Mouse (Mus musculus): ENCODE measurements around the gene Snn.

Gene Snn

DNA sequence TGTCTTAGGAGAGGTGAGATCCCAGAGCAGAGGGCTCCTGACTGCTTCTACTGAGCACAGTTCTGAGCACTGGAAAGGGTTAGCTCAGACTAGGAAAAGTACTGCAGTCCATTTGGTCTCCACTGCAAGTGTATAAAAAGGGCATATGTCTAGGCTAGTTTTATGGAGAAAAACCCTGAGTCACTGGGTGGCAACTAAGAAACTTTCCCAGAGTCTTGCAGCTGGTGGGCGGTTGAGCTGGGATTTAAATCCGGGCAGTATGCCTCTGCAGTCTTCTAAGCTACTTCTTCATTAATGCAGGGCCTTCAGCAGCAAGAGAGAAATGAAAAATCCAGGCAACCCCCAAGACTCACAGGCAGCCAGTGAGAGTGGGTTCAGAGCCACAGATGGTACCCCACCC is 10.5 kb upstream of the Snn start:
- no peak for DNase-seq

DNA sequence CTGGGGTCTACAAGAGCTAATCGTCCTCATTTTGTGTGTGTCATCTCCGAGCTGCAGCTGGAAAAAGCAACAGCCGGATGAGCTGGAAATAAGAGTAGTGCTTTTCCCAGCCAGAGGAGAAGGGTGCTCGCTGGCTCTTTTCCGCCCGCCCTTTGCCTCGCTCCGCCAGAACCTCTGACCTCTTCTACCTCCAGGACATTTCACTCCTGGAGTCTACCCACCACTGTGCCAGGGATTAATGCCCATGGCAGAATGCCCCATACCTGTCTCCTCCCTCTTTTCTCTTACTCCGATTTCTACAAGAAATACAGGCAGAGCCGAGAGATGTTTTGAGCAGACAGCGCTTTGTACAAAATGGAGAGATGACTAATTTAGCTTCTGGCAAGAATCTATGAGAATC is 9.6 kb upstream of the Snn start:
- DNase-seq = no peak

DNA sequence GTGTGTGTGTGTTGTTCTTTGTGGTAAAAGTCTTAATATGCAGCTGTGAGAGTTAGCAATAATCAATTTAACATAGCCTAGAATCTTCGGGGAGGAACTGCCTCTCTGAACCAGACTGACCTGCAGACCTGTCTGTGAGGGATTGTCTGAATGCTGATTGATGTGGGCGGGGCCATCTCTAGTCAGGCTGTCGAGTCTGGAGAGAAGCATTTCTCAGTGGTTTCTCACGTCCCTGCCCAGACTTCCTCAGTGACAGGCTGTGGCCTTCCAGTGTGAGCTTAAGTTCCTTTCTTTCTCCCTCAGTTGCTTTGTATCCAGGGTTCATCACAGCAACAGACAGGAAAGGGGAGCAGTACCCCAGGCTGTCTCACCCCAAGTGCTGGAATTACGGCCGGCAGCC is 6.3 kb upstream of the Snn start:
- DNase-seq = no peak

DNA sequence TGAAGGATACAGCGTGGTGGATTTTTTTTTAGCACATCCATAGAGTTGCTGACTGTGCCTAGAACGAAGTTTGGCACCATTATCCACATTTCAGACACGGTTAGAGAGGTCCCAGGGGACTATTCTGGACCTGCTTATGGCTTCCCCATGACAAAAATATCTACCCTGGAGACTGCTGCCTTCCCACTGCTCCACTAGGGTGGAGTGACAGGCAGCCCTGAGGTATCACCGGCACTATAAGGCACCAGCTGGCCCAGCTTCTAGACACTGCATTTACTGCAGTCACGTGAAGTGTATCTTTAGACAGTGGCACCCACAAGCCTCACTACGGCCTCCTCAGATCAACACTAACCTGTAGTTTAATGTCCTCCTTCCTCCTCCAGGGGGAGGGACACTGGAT is 5.9 kb upstream of the Snn start:
- no peak for DNase-seq

DNA sequence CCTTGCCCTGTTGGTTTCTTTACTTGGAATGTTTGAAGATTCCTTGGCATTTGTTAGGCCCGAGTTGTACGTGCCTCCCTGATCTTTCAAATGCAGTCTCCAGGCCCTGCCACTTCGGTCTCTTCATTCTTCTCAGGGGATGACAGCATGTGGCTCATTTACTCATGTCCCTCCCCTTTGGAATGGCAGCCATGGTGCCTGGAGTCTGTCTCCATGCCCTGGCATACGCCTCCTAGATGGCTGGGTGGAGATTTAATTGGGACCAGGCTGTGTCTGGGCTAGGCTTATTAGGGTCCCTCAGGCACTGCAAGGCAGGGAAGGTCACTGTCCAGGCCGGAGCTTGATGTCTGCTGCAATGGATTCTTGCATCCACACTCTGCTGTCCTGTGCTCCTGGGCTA is 4.8 kb upstream of the Snn start:
- DNase-seq = no peak

DNA sequence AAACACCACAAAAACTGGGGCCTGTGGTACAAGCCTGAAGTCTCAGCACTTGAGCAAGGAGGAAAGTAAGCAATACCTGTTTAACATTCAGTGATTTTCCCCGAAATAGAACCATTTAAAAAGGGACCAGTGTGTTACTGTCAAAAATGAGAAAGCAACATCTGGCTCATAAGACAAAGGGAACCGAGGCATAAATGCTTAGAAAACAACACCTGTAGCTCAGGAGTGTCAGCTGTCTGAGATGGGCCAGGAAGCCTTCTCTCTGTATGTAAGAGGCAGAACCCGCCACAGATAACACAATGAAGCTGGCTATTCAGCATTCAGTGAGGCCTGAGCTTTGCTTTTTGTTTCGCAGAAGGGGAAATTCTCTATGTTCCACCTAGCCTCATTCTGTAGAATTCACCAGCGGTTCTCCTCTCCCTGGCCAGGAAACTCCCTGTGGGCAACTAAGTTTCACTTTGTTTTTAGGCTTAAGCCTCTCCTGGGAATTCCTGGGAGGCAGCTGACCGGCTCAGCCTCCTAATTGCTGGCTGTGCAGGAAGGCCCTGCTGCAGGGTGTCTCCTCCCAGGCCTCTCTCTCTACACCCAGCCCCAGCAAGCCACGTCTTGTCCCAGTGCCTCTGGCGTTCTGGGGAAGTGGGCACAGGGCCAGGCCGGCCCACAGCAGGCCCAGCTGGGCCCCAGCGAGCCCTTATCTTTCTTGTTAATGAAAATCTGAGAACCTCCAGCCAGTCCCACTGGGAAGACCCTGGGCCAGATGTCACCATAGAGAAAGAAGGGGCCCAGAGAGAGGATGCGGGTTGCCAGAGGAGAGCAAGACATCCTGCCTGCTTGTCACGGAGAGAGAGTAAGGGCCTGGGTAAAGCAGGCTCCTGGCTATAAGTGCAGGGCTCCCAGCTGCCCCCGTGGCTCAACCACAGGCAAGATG is 2.3 kb downstream of the Snn start:
- no peak for DNase-seq

DNA sequence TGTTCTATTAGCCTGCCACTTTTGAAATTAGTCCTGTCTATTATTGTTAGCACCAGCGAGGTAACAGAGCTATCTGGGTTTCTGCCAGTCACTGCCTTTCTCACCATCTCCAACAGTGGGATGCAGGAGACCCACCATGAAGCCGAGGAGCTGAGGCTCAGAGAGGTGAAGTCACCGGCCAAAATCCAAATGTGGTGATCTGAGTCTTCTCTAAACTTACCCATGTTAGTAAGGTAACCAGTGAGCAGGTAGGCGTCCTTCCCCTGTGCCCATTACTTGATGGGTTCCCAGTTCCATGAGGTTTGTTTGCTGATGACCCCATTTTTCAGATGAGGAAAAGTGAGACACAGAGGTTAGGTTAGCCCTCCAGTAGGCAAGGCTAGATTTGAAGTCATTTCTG is 3.6 kb downstream of the Snn start:
- DNase-seq = no peak

DNA sequence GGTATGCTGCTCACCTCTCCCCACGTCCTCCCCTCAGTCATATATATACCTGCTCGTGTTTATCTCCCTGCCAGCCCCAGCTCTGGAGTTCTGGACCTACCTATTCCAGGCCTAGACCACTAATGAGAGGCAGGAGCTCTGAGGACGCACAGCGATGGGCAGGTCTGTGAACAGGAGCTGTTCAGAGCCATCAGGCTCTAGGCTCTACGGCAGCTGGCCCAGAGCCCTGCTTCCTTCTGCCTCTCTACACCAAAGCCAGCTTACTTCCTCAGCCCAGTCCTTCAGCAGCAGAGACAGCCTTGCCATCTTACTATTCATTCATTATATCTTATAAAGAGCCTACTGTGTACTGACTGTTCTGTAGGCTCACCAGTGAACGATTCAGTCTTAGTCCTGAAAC is 4.0 kb downstream of the Snn start:
- DNase-seq = no peak

DNA sequence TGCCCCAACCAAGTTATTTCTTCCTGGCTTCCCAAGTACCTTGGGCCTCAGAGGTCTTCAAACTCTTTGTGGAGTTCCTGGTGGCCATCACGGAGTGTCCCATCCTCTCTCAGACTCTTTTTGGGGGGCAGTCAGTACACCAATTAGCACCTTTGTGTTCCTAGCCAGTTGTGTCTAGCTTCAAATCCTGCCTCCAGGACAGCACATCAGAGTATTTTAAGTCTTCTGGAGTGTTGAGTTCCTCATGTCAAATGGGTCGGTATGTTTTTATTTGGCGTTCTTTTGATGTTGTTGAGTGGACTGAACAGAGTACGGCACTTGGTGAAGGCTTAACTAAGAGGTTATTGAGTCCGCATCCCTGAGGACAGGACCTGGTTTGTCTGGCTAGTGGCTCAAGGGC is 4.7 kb downstream of the Snn start:
- DNase-seq = no peak

DNA sequence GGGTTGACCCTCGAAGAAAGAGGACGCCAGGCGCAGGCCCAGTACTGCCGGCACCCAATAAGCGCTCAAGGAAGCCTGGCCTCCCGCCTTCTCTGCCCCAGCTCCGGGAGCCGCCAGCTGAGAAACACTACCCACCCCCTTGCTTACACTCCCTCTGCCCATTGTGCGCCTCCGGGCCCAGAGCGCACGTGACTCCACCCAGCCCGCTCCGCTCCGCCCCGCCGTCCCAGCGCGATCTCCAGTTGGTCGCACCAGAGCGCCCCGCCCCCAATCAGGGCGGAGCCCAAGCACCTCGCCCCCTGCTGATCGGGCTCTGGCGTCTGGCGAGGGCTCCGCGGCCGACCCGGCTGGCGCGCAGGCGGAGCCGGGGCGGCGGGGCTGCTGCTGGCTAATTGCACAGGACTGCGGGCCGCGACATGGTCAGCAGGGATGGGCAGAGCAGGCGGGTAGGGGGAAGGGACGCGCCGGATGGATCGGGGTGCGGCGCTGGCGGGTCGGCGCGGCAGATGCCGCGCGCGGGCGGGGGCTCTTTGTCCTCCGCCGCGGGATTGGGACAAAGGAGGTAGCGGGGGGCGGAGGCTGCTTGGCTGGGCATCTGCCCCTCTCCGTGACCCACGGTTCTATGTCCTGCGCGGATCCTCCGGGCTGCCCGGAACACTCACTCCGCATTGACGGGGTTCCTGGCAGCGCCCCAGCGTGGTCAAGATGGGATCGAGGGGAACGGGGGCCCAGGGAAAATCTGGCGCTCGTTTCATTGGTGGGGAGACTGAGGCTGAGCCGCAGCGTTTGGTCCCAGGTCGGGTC is 5.5 kb downstream of the Snn start, which contains the start of gene Litaf:
Gene Litaf, minus strand, starts transcription at position 129 of the 804 bp plus-strand sequence.
- peak; percentile 98 for DNase-seq

DNA sequence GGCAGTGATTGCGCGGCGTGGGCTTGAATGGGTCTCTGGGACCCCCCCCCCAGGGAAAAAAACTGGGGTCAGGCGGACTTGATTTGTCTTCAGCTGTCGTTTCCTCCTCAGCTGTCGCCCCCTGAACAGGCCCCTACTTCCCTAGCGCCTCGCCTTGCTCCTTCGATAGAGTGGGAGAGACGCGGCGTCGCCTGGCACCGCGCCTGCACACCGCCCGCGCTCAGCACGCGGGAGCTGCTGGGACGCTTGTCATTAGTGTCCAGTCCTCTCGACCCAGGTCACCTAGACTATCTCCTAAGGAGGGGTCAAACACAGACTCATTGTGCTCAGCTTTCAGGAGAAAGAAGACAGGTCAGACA is 6.1 kb downstream of the Snn start:
- DNase-seq = peak; percentile 68

DNA sequence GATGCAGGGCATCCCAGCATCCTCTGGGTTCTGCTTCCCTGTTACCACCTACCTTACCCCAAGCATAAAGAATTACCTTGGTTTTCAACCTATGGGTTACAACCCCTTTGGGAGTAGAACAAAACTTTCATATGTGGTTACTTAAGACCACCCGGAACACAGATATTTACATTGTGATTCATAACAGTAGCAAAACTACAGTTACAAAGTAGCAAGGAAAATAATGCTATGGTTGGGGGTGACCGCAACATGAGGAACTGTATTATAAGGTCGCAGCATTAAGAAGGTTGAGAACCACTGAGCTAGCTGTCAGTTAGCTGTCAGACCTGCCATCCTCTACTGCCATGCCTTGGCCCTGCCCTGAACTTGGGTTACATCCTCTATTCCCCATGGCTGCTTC is 7.9 kb downstream of the Snn start:
- DNase-seq = no peak

DNA sequence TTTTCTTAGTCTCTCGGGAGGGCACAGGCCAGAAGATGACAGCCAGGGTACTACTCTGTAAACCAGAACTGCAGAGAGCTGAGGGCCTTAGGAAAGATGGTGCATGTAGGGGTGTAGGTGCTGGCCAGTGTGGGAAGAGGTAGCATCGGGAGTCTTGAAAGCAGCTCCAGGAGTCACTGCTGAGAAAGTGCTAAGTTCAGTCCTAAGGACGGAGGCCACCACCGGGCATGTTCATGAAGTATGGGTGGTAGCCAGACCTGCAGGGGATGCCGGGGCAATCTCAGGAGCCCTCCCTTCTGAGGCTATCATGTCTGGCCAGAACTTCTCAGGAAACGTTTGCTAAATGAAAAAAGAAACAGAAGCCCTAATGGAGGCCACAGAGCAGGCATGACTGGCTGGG is 8.5 kb downstream of the Snn start:
- DNase-seq = no peak

DNA sequence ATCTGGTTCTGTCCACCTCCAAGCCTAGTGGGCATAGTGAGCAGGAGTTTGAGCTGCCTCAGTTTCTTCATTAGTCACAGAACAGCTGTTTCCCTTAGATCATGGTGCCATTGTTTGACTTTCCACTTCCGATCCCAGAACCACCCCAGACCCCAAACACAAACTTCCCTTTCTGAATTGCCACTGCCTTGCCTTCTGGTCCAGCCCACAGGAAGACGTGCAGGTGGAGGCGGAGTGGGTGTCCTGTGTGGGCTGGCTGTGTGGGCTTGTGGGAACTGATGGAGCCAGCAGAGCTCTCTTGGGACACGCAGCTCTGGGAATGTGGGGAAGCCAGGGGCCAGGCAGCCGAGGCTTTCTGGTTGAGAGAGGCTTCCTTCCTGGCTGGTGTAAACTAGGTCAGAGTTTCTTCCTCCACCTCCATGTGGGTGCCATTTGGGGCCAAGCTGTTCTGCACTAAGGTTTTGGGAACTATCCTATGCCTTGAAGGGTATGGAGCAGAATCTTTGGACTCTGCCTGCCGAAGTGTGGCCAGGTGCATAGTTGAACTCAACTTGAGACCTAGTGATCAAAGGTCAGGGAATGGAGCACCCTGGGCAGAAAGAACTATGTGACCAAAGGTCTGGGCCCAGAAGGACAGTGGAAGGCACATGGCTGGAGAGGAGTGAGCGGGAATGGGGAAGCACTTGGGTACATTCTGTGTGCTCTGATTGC is 9.1 kb downstream of the Snn start:
- DNase-seq = no peak

DNA sequence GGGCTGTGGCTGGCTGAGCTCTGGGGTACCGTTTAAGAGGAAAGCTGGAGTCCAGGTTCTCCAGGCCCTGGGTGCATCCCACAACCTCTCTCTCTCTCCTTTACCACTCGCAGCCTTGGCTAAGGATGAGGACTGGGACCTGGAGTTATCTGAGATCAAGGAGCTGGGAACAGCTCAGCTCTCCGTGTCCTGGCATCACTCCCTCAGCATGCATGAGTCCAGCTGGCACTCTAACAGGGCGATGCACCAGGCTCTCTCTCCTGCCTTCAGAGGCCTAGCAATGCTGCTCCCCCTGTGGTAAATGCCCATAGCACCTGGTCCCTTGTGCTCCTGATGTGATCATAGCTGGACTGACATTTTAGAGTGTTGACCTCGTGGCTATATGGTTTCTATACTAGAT is 10.4 kb downstream of the Snn start:
- peak; percentile 85 for DNase-seq

DNA sequence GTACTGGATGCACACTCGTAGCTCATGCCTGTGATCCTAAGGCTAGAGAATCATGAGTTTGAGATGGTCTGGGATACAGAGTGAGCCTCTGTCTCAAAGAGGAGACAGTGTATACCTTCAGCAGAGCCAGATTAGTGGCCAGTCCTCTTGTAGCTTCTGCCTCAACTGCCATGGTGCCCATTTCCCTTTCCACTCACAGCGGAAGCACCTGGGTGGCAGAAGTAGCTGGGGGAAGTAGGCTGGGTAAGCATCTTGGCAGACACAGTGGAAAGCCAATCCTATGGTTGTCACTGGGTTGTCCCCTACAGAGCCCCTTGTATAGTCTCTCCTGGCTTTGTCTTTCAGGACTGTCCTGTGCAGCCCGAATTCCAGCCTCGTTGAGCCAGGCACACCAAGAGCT is 11.1 kb downstream of the Snn start:
- DNase-seq = no peak

DNA sequence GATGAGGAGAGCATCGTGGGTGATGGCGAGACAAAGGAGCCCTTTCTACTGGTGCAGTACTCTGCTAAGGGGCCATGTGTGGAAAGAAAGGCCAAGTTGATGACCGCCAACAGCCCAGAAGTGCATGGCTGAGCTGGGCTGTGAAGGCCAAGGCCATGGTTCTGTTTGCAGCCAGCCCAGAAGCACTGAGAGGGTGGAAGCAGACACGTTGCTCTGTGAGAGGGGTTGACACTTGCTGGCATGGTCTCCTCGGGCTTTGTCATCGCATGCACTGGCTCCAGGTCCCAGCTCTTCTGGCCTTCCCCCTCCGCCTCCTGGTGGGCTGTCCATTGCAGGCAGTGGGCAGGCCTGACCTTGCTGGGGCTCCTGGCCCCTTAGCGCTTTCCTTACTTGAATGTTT is 11.7 kb downstream of the Snn start:
- no peak for DNase-seq

DNA sequence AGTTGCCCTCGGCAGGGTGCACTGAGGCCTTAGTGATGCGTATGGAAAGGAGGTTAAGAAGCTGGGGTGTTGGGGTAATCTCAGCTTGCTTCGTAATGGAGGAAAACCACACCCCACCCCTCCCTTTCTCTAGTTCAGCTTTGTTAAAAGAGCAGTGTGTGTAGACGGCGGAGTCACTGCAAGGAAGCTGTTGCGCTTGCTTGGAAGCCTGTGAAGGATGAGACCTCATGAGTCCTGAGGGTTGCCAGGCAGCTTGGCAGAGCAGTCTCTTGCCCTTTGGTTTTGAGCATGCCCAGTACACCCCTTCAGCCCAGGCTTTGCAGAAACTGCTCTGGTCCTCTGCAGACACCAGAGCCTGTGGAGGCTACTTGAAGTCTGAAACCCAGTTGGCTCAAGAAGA is 12.3 kb downstream of the Snn start:
- peak; percentile 35 for DNase-seq

DNA sequence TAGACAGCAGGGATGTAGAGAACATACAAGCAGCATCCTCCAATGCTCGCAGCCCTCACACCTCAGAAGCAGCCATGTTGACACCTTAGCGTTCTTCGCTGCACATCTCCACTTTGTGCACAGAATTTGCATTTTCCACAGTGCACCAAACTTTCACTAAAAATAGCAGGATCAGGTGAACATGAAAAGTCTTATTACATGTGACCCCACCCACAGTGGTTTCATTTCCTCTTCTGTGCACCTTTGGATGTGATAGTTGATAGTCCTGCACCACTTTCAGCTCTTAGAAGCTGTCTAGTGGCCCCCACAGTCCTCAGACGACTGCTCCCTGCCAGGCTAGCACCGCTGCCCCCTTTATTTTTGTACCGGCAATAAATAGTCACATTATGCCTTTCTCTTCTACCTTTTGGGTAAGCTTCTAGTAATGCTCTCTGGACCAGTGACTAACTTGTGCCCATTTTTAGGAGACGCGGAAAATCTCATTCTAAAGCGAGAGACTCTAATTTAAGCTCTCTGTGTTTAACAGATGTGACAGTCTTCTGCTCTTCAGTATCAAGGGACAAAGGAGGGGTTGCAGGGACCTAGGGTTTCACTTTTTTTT is 17.0 kb downstream of the Snn start:
- no peak for DNase-seq

DNA sequence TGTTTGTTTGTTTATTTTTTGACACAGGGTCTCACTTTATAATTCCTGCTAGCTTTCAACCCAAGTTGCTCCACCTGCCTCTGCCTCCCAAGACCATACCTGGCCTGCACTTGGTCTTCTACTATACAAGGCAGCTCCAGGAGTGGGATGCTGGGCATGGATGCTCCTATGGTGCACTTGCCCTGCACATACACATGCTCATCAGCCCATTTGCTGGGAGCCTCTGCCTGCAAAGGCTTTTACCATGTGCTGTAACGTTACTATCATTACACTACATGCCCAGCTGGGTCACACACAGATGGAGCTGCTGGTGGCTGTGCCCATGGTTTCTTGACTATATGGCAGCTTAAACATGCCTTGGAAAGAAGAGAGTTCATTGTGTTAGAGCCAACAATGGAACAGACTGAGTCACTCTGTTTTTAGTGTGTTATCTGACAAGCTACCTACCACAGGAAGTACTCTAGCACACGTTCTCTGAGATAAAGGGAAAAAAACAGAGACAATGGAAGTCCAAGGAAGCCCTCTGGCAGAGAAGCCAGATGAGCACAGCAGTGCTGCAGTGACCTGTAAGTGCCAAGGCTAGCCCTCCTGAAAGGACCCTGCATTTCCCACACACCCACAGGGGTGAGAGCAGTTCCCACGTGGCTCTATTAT is 17.6 kb downstream of the Snn start:
- no peak for DNase-seq

DNA sequence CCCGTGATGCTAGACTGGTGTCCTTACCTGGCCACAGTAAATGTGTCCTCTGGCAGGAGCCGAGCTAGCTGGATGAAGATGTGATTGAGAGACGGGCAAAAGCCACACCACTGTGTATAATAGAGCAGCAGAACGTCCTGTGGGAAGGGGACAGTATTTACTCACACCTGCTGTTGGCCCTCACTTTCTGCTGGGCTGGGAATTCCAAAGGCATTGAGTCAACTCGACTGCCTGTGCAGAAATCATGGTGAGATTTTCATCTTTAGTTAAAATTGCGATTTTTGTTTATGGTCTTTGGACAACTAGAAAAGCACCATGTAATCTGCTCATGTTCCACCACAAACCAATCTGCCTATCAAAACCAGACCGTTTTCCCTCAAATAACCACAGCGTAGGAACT is 23.4 kb downstream of the Snn start:
- DNase-seq = no peak

DNA sequence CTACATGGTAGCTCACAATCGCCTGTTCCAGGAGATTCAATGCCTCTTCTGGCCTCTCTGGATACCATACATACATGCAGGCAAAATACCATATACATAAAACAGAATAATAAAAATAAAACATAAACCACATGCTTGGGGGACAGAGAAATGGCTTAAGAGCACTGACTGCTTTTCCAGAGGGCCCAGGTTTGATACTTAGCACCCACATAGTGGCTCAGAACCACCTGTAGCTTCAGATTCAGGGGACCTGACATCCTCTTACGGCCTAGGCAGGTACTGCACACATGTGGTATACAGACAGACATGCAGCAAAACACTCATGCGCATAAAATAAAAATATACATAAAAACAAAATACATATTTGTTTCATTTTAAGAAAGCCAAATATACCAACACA is 25.6 kb downstream of the Snn start:
- DNase-seq = no peak

Measured in cerebellum, adult 11 months (tissue).